Mouse (Mus musculus) lung, embryonic 14.5 days (tissue): ENCODE results near the gene Tbc1d17. TPM values are rescaled to one million over a fixed set of nuclear protein-coding genes. Genes with fewer than 3 reads are reported as not detected.

Source experiments
- ATAC-seq: fragments of 200-750 bp; cut with Nextera tagmentation; 2 replicates; pipeline ENCODE4 v1.8.0; 2017; ENCODE audit warnings: mild to moderate bottlenecking, moderate TSS enrichment, moderate library complexity; ENCODE audit not compliant: insufficient read depth
- DNase-seq: peaks from one replicate; pipeline ENCODE4 v3.0.0-alpha.2; 2015
- H3K27ac ChIP-seq: fragments of 300-500 bp; sonication (generic); 2 replicates; pipeline ENCODE4 v1.5.1; 2014; ENCODE audit warnings: low read depth, mild to moderate bottlenecking, moderate library complexity
- H3K27me3 ChIP-seq: fragments of 300-500 bp; sonication (generic); 2 replicates; pipeline ENCODE4 v1.6.1; 2014; ENCODE audit warnings: low read length, control low read depth; ENCODE audit not compliant: insufficient read depth
- H3K36me3 ChIP-seq: fragments of 300-500 bp; sonication (generic); 2 replicates; pipeline ENCODE4 v1.6.1; 2014; ENCODE audit warnings: control low read depth; ENCODE audit not compliant: insufficient read depth
- H3K4me1 ChIP-seq: fragments of 300-500 bp; sonication (generic); 2 replicates; pipeline ENCODE4 v1.6.1; 2014; ENCODE audit warnings: antibody characterized with exemption, control low read depth; ENCODE audit not compliant: insufficient read depth
- H3K4me2 ChIP-seq: fragments of 300-500 bp; sonication (generic); 2 replicates; pipeline ENCODE4 v1.6.1; 2014; ENCODE audit warnings: mild to moderate bottlenecking
- H3K4me3 ChIP-seq: fragments of 300-500 bp; sonication (generic); 2 replicates; pipeline ENCODE4 v1.5.1; 2014; ENCODE audit warnings: low read depth, low read length
- H3K9ac ChIP-seq: fragments of 300-500 bp; sonication (generic); 2 replicates; pipeline ENCODE4 v1.6.1; 2014
- H3K9me3 ChIP-seq: fragments of 300-500 bp; sonication (generic); 2 replicates; pipeline ENCODE4 v1.6.1; 2016; ENCODE audit warnings: low read depth, low read length, control low read depth
- CTCF ChIP-seq: IDR thresholded peaks from 2 replicates; pipeline ENCODE4 v1.5.1; 2016; ENCODE audit warnings: antibody characterized with exemption, low read depth
- WGBS: fragments of 180-500 bp; shearing (Covaris S2); extraction: QIAGEN DNeasy Blood & Tissue Kit; methylation state at CpG from one replicate; pipeline ENCODE4 v1.1.7; 2014; 5-methylcytosine and 5-hydroxymethylcytosine counted together
- polyA plus RNA-seq: library from polyadenylated mRNA; unstranded; fragments of >200 nt; fragmentation: Nextera tagmentation; extraction: Ambion mirVana; gene quantifications from 2 replicates; pipeline ENCODE4 v1.2.1, GENCODE M21; 2014

Tbc1d17 gene
- polyA plus RNA-seq, 1 experiment from 2014 or later, result 73.7 TPM

DNA sequence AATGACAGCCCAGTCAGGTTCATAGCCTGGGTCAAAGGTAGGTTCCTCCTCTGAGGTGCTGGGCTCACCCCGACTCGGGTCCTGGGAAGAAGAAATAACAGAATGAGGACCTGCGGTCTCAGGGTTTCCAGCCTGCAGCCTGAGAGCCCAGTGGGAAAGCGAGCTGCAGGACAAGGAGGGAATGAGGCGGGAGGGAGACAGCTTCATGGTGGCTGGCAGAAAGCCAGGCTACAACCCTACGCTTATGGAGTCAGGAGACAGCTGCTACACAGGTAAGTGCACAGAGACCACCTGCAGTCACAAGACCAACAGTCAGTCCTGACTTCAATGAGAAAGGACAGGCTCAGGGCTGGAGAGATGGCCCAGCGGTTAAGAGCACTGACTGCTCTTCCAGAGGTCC, 2.1 kb downstream of the Tbc1d17 start:
- Histone ChIP-seq H3K9ac (no peak overlapping the region), H3K36me3 (peaks cover 54% of the 10 kb centered on the region), H3K4me1 (peaks cover 7% of the 10 kb centered on the region; the same call in 1 of the 2 replicates), H3K9me3 (no peaks in the 10 kb centered on the region), H3K4me2 (no peak overlapping the region), H3K27ac (no peak overlapping the region), H3K27me3 (no peaks in the 10 kb centered on the region), H3K4me3 (no peak overlapping the region)
- no peak for TF ChIP-seq CTCF
- DNase-seq, result no peak
- WGBS, result 91% methylated on average over 7 of the region's 7 CpGs
- no peak for ATAC-seq

DNA sequence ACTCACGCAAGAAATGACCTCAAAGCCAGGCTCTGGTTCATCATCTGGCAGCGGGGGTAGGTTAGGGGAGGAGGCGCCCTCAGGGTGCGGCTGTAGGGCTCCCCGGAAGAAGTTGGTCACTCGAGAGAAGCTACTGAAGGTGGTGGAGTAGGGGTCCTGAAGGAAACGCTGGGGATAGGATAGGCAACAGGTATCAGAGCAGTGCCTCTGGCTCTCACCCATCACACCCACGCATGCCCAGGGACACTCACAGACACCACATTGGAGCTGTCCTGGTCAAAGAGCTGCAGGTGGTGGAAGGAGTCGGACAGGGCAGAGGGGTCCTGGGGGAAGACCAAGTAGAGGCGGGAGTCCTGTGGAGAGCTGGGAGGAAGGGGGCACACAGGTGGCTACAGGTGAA, 3.9 kb downstream of the Tbc1d17 start:
- no peak overlapping the region for H3K4me2 ChIP-seq
- WGBS, result 90% methylated on average over 10 of the region's 10 CpGs
- no peak for TF ChIP-seq CTCF
- H3K9me3 ChIP-seq, result no peaks in the 10 kb centered on the region
- no peak overlapping the region for H3K4me3 ChIP-seq
- no peak overlapping the region for H3K27ac ChIP-seq
- no peak for ATAC-seq
- no peak overlapping the region for H3K9ac ChIP-seq
- peaks cover 62% of the 10 kb centered on the region for H3K36me3 ChIP-seq
- H3K27me3 ChIP-seq, result peaks cover 7% of the 10 kb centered on the region; the same call in 1 of the 2 replicates
- peaks cover 7% of the 10 kb centered on the region; the same call in 1 of the 2 replicates for H3K4me1 ChIP-seq
- no peak for DNase-seq

GRCm38 (mm10) chr7:44841825-44842463, 6.9 kb downstream of the Tbc1d17 start:
- no peak for TF ChIP-seq CTCF
- no peak for ATAC-seq
- Histone ChIP-seq H3K27me3 (peaks cover 15% of the 10 kb centered on the region), H3K4me3 (no peak overlapping the region), H3K9ac (no peak overlapping the region), H3K4me2 (no peak overlapping the region), H3K36me3 (peaks cover 62% of the 10 kb centered on the region), H3K4me1 (no peaks in the 10 kb centered on the region), H3K9me3 (no peaks in the 10 kb centered on the region), H3K27ac (no peak overlapping the region)
- WGBS, result 83% methylated on average over 8 of the region's 8 CpGs
- DNase-seq, result no peak

DNA sequence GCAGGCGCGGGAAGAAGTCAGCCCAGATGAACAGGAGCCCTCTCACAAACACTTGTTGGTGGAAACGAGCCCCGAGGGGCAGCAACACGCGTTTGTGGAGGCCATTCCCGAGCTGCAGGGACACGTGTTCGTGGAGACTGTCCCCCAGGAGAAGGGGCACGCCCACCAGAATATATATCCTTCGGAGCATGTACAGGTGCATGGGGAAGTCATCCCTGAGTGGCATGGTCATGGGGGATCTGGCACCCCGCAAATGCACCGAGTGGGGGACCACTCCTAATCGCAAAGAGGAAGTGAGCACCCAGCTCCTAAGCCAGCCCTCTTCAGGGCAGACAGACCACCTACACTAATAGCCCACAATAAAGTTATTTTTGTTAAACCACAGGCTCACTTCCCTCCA, 8.5 kb downstream of the Tbc1d17 start:
- ATAC-seq, result no peak
- no peak for DNase-seq
- peak overlapping the region; percentile 59; the same call in 1 of the 2 replicates for H3K4me2 ChIP-seq
- H3K27me3 ChIP-seq, result peaks cover 15% of the 10 kb centered on the region
- no peaks in the 10 kb centered on the region for H3K4me1 ChIP-seq
- no peak overlapping the region; the same call in 1 of the 2 replicates for H3K4me3 ChIP-seq
- H3K9ac ChIP-seq, result no peak overlapping the region
- H3K27ac ChIP-seq, result no peak overlapping the region
- H3K9me3 ChIP-seq, result no peaks in the 10 kb centered on the region
- 51% methylated on average over 14 of the region's 14 CpGs for WGBS
- peaks cover 47% of the 10 kb centered on the region for H3K36me3 ChIP-seq
- TF ChIP-seq CTCF, result no peak

GRCm38 (mm10) chr7:44839491-44840191, 9.2 kb downstream of the Tbc1d17 start:
- 1% methylated on average over 58 of the region's 58 CpGs for WGBS
- Histone ChIP-seq H3K9me3 (no peaks in the 10 kb centered on the region), H3K27ac (no peak overlapping the region), H3K4me2 (peak overlapping the region; percentile 59), H3K9ac (peak overlapping the region; percentile 27), H3K36me3 (peaks cover 40% of the 10 kb centered on the region), H3K4me3 (peak overlapping the region; percentile 30), H3K4me1 (no peaks in the 10 kb centered on the region), H3K27me3 (peaks cover 15% of the 10 kb centered on the region)
- peak; percentile 58 for ATAC-seq
- TF ChIP-seq CTCF, result no peak
- peak; percentile 66 for DNase-seq

- DNase-seq, result no peak
These were observed 9.7 kb downstream of the Tbc1d17 start for GRCm38 (mm10) chr7:44839171-44839490.

DNA sequence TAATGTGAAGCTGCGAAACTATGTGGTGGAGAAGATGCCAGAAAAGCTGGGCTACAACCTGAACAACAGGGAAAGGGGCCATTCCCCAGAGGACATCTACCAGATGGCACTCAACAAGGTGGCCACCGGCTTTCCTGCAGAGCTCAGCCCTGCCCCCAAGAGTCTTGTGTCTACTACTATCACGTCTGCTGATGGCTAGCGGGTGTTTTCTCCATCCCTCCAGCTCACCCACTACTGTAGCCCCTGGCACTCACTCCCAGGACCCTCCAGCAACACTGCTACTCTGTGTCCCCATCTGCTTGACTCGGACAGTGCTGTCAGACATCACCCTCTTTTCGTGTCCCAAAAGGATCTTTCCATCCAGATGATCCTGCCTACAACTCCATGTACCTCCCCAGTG, 10.8 kb downstream of the Tbc1d17 start:
- Histone ChIP-seq H3K4me3 (no peak overlapping the region), H3K9me3 (no peaks in the 10 kb centered on the region), H3K4me1 (no peaks in the 10 kb centered on the region), H3K9ac (no peak overlapping the region), H3K36me3 (peaks cover 24% of the 10 kb centered on the region), H3K27me3 (peaks cover 15% of the 10 kb centered on the region), H3K4me2 (no peak overlapping the region), H3K27ac (no peak overlapping the region)
- TF ChIP-seq CTCF, result no peak
- ATAC-seq, result no peak
- 83% methylated on average over 6 of the region's 6 CpGs for WGBS
- DNase-seq, result no peak

More at GRCm38 (mm10) chr7:44839171-44839490, 9.7 kb downstream of the Tbc1d17 start:
- Histone ChIP-seq H3K27me3 (peaks cover 15% of the 10 kb centered on the region), H3K4me1 (no peaks in the 10 kb centered on the region), H3K4me3 (peak overlapping the region; percentile 30), H3K36me3 (peaks cover 34% of the 10 kb centered on the region), H3K9ac (peak overlapping the region; percentile 27; the same call in 1 of the 2 replicates), H3K9me3 (no peaks in the 10 kb centered on the region), H3K4me2 (peak overlapping the region; percentile 59), H3K27ac (no peak overlapping the region)
- 25% methylated on average over 11 of the region's 11 CpGs for WGBS
- no peak for ATAC-seq
- no peak for TF ChIP-seq CTCF
